Mouse (Mus musculus) adrenal gland, postnatal 10 days (tissue): Measurements from ENCODE around the gene Use1. TPM values are rescaled to one million over a fixed set of nuclear protein-coding genes. Genes with fewer than 3 reads are reported as not detected.

Experiments
- DNase-seq: peaks from one replicate; pipeline ENCODE4 v3.0.0; 2021; ENCODE audit warnings: mixed read lengths
- total RNA-seq, 2 experiments: library from RNA; stranded (reverse); gene quantifications; 2 replicates each; pipeline ENCODE4 v1.2.3; 2021

Gene Use1
- total RNA-seq, 2 experiments from 2014 or later: 170 to 185 TPM

DNA sequence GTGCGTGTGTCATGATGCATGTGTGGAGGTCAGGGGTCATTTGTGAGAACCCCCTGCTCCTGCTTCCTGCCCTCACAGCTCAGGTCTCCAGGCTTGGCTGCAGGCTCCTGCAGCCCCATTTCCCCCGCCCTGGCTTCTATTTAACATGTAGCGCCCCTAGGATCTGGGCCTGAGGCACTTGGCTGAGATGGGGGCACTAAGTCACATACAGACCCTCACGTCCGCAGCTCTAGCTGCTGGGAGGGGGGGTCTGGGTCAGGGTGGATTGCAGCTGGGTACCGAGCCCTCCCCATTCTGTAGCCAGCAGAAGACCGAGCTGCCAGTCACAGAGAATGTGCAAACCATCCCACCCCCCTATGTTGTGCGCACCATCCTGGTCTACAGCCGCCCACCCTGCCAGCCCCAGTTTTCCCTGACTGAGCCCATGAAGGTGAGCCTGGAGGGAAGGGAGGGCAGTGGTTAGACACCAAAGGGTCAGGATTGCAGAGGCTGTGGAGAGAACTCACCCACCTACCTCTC is 35.9 kb downstream of the Use1 start:
- DNase-seq: no peak

DNA sequence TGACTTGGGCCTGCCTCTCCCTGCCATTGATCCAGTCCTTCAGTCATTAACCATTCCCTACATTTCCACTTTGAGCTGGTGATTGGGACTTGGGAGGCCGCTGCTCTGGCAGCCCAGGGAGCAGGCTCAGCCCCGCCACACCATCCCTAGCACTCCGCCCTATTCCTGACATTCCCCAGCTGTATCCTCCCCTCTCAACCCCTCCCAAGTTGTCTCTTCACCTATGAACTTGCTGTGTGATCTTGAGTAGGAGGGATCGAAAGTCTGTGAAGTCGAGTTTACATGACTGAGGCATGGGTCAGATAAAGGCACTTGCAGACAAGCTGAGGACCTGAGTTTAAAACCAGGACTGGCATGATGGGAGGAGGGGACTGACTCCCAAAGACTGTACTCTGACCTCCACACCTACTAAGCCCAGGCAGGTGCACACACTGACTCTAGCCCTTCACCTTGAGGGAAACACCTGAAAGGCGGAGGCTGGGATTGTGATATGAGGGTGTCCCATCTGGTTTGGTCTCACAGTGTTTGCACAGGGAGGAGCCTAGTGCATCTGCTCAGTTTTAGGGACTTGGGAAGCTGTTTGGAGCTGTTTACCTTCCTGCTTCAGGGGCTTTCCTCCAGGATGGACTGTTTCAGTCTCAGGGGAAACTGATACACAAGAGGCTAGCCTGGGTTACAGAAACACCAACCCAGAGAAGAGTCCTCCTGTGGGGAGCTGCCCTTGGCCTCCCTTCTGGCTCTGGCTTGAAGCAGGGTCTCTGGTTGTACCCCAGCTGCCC is 36.6 kb downstream of the Use1 start:
- no peak for DNase-seq

DNA sequence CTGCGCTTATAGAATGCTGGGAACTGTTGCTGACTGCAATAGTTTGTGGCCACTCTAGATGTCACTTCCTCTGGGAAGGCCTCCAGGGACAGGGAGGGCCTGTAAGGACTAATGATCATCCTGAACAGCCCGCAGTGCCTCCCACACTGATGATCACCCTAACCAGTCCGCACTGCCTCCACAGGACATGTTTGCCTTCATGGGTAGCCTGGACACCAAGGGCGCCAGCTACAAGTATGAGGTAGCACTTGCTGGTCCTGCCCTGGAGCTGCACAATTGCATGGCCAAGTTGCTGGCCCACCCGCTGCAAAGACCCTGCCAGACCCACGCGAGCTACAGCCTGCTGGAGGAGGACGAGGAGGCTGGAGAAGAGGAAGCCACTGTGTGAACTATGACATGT is 37.4 kb downstream of the Use1 start:
- DNase-seq: no peak

DNA sequence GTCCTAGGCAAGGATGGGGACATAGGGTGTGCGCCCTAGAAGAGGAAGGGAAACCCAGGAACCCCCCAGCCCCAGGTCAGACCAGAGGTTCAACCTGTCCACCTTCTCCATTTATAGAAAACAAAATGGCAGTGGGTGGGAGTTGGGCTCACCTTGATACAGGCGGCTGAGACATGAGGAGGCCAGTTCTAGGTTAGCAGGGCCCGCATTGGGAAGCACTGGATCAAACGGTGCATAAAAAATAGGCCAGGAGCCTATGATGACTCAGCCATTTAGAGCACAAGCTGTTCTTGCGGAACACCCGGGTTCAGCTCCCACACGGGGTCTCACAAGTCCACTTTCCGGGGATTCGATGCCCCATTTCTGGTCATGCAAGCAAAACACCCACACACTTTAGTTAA is 38.3 kb downstream of the Use1 start:
- DNase-seq: no peak

DNA sequence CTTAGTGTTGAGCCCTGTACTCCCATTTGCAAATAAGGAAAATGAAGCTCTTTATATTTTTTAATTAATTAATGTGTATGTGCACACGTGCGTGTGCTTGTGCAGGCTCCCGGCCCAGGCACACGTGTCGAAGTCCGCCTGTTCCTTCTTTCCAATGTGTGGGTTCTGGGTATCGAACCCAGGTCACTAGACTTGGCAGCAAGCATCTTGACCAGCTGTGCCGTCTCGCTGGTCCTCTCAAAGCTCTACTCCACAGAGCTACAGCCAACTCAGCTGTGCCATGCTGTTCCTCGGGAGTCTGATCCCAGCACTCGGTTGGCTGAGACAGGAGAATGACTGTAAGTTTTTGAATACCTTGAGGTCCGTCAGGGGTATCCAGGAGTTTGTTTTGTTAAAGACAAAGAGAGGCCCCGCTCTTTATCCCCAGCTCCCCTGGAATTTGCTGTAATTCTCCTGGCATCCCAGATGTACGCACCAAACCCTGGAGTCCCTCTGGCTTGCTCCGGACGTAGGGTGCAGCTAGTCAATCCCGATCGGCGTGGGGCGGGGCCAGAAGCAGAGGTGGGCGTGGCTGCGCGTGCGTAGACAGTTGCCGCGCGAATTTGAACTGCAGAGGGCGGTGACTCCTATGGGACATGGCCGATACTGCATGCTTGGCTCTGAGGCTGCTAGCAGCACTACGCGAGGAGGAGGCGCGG is 38.9 kb downstream of the Use1 start, which contains the start of gene Ankle1:
Gene Ankle1, plus strand, starts transcription at position 610 of the 698 bp plus-strand sequence.
- peak; percentile 99 for DNase-seq

DNA sequence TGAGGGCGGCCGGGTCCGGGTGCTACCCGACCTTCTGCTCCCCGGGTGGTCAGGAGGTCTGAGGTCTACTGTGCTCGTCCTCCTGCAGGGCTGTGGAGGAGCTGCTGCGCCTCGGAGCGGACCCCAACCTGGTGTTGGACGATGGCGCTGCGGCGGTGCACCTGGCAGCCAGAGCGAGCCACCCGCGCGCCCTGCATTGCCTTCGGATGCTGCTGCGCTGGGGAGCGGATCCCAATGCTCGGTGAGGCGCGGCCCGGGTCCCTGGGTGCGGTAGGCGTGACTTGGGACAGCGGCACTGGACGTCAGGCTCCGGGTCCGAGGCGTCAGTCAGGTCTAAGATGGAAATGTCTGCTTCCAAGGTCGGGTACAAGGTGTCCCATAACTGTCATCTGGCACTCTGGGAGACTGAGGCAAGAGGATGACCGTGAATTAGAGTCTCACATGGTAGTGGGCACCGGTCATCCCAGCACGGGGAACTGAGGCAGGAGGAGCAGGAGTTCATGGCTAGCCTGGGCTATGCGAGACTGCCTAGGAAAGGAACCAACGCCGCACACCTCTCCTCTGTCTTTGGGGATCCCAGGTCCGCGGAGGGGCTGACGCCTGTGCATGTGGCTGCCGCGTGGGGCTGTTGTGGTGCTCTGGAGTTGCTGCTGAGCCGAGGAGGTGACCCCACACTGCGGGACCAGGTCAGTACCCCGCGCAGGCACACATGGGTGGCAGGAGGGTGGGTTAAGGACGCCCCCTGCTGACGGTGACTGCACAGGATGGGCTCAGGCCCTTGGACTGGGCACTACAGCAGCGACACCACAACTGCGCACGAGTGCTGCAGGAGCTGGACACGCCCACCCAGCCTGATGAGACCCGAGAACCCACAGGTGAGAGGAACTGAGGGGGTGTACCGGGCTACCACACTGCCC is 39.7 kb downstream of the Use1 start:
- DNase-seq: peak; percentile 83

DNA sequence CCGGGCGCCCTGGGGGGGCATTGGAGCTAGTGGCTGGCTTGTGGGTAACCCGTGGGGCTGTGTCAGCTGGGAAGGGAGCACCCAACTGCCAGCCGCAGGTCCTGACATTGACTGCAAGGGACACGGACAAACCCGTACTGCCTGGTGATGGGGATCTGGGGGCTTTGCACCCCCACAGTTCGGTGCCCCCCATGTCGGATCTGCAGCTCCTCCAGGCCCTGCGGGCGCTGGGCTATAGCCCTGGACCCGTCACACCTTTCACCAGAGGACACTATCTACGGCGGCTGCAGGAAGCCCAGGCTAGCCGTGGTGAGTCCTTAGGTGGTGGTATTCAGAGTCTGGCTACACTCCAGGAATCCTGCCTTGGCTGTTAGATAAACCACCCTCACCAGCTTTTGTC is 40.8 kb downstream of the Use1 start:
- no peak for DNase-seq

DNA sequence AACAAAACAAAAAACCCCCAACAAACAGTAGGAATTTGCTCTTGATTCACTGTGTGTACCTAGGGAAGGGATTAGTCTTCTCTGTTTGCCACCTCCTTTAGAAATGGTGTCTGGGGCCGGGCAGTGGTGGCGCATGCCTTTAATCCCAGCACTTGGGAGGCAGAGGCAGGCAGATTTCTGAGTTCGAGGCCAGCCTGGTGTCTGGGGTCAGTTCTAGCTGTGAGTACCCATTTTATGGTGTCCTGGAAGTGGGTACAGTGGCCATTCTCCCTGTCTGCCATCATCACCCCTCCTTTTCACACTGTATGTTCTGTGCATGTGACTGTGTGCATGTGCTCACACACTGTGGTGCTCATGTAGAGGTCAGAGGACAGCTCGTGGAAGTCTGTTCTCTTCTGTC is 41.6 kb downstream of the Use1 start:
- DNase-seq: no peak

DNA sequence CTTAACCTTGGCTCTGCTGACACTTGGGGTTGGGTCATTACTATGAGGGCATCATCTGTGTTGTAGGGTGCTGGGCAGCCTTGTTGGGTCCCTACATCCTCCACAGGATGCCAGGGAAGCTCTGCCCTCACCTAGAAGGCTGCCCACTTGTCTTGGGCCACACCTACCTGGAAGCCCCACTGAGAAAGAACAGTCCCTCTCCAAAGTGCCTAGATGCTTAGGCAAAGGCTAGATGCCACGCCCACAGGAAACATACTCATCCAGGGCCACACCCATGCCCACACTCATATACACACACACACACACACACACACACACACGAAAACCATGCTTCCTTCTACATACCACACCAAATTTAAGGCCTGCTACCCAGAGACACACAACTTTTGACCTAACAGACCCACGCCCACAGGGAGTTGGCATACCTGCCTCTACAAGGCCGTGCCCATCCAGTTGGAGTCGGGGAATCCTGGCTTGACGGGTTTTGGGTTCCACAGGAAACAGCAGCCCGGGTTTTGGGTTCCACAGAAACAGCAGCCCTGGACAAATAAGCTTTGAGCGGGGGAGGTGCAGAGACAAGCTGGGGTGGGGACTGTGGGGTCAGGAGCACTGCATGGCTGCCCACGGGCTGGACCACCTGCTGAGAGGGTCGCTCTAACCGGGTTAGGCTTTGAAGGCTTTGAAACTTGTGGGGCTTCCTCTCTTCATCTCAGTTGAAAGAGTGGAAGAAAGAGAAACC is 45.1 kb downstream of the Use1 start:
- DNase-seq: no peak

Other genes with a start within 250 kb of the Use1 start
- gene Myo9b, start 94.1 kb upstream of the Use1 start, total RNA-seq: 10 to 100 TPM; 32.3 to 34.2 TPM
- 10 to 100 TPM; 17.0 to 20.1 TPM for gene Haus8, start 93.9 kb upstream of the Use1 start, total RNA-seq
- 10 to 100 TPM; 15.7 to 19.9 TPM for gene Ocel1, start 4.5 kb downstream of the Use1 start, total RNA-seq
- 10 to 100 TPM; 70.5 to 80.8 TPM for gene Nr2f6, start 15.1 kb downstream of the Use1 start, total RNA-seq
- 10 to 100 TPM; 28.6 to 43.1 TPM for gene Ushbp1, start 29.0 kb downstream of the Use1 start, total RNA-seq
- 10 to 100 TPM; 85.4 to 97.4 TPM for gene Babam1, start 30.0 kb downstream of the Use1 start, total RNA-seq
- 10 to 100 TPM in 1 of 2 experiments, 1 to 10 TPM in 1; 4.9 to 10.1 TPM for gene Ankle1, start 39.2 kb downstream of the Use1 start, total RNA-seq
- gene Abhd8, start 96.8 kb downstream of the Use1 start, total RNA-seq: 10 to 100 TPM; 38.8 to 47.5 TPM
- gene Mrpl34, start 98.1 kb downstream of the Use1 start, total RNA-seq: 100 to 1,000 TPM; 141 to 156 TPM
- gene Dda1, start 102.4 kb downstream of the Use1 start, total RNA-seq: 10 to 100 TPM; 46.1 to 48.5 TPM
- 10 to 100 TPM; 14.1 to 21.4 TPM for gene Ano8, start 119.1 kb downstream of the Use1 start, total RNA-seq
- 10 to 100 TPM; 18.5 to 29.5 TPM for gene Gtpbp3, start 121.3 kb downstream of the Use1 start, total RNA-seq
- 100 to 1,000 TPM in 1 of 2 experiments, 10 to 100 TPM in 1; 95.1 to 101 TPM for gene Plvap, start 144.9 kb downstream of the Use1 start, total RNA-seq
- under 1 TPM; 0.15 to 0.42 TPM for gene Ccdc194, start 158.9 kb downstream of the Use1 start, total RNA-seq
- gene Bst2, start 170.6 kb downstream of the Use1 start, total RNA-seq: 10 to 100 TPM; 34.5 to 37.3 TPM
- 10 to 100 TPM; 61.9 to 63.5 TPM for gene Mvb12a, start 176.1 kb downstream of the Use1 start, total RNA-seq
- gene Tmem221, start 192.0 kb downstream of the Use1 start, total RNA-seq: 1 to 10 TPM; 1.7 to 3.5 TPM
- under 1 TPM; 0.82 to 0.84 TPM for gene Nxnl1, start 199.8 kb downstream of the Use1 start, total RNA-seq
- gene Slc27a1, start 202.0 kb downstream of the Use1 start, total RNA-seq: 100 to 1,000 TPM in 1 of 2 experiments, 10 to 100 TPM in 1; 97.4 to 118 TPM
- 100 to 1,000 TPM; 233 to 245 TPM for gene Pgls, start 225.3 kb downstream of the Use1 start, total RNA-seq
- gene Fam129c, start 230.8 kb downstream of the Use1 start, total RNA-seq: 1 to 10 TPM; 3.9 to 4.2 TPM
- 10 to 100 TPM; 56.3 to 58.9 TPM for gene Colgalt1, start 244.2 kb downstream of the Use1 start, total RNA-seq